Mouse (Mus musculus) skeletal muscle tissue, adult 2 months (tissue): ENCODE results near the gene Cherp.

ENCODE experiments used
- DNase-seq: peaks from one replicate; pipeline ENCODE4 v3.0.0-alpha.2; 2012; ENCODE audit warnings: low read depth, low spot score

The Cherp gene

DNA sequence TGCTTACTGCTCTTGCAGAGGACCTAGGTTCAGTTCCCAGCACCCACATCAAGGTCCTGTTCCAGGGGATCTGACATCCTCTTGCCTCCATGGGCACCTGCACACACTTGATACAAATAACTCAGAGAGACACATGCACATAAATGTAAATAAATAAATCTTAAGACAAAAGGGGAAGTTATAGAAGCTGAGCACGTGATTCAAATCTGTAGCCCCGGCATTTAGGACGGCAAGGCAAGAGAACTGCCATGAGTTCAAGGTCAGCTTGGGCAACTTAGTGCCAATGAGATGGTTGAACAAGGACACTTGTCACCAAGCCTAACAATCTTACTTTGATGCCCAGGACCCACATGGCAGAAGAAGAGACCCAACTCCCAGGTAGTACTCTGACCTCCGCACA, 57.0 kb downstream of the Cherp start:
- DNase-seq, result no peak

DNA sequence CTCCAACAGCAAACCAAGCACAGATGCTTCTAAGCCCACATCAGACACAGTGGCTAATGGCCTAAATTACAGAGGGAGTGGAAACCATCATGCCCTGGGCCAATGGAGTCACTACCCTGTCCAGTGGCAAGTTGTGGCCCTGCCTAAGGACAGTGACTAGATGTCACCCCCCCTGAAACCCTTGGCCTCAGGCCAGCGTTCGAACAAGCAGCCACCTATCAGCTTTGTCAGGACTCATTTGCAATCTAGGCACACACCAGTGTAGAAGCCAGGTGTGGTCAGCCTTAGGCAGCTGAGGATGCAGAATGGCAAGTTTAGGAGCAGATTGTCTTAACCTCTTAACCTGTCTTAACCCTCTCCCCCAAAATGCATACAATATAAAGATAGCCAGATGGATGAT, 59.8 kb downstream of the Cherp start:
- DNase-seq, result no peak

DNA sequence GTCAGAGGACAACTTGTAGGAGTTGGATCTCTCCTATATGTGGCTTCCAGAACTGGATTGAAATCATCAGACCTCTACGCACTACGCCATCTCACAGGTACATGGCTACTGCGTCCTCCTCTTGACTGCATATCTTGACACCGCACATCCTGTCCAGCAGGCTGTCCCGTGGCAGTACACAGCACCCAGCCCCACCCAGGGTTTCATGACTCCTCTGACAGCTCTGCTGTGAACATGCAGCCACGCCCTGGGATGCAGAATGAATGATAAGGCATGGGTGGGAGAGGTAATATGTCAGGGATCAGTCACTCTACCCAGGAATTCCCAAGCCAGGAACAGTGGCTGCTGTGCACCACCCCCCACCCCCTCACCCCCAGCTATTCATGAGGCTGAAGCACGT, 61.2 kb downstream of the Cherp start:
- DNase-seq, result no peak
